Mouse (Mus musculus) MEL-GATA-1-ER (cell line): ENCODE results near the gene Gpm6b.
A peak's percentile ranks its signal among the peaks of the same experiment; 100 is the strongest.

Experiments used
- DNase-seq: peaks from one replicate; pipeline ENCODE4 v3.0.0-alpha.2; 2012; ENCODE audit warnings: low read depth; ENCODE audit errors: extremely low read depth

Gpm6b gene

DNA sequence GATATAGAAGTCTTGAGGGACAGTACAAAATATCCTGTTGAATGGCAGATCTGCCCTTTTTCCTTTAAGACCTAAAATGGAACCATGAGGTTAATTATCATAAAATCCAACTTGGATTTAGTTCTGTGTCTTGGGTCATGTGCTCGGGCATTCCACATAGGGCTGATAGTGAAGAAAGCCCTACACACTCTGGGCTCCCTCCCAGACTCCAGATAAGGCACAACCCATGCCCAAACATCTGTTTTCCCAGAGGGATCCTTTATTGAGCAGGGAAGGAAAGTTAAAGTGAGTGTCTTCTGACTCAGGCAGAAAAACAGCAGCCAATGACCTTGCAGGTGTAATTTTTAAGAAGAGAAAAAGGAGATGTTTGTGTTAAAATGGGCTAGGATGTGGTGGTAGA lies 116.2 kb downstream of the Gpm6b start:
- no peak for DNase-seq

GRCm38 (mm10) chrX:166356276-166356675 lies 117.6 kb downstream of the Gpm6b start:
- peak; percentile 6 for DNase-seq

GRCm38 (mm10) chrX:166358955-166359354 lies 120.2 kb downstream of the Gpm6b start:
- no peak for DNase-seq

DNA sequence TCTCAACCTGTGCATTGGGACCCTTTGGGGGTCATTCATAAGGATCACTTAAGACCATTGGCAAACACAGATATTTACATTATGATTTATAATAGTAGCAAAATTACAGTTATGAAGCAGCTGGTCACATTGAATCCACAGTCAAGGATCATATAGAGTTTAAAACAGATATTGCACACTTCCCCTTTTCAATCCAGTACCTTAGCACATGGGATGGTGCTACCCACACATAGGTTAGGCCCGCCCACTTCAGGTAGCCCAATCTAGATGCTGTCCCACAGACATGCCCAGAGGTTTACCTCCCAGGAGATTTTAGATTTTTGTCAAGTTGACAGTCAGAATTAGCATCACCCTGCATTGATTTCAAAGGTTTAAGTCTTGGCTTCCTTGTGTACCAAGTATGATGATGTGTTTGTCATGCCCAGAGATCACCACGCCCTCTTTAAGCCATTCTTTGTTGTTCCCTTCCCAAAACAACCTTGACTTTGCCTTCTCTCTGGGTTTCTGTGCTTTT lies 121.3 kb downstream of the Gpm6b start:
- peak; percentile 42 for DNase-seq

- DNase-seq: peak; percentile 21
Observed at GRCm38 (mm10) chrX:166360455-166360854, 121.7 kb downstream of the Gpm6b start.

DNA sequence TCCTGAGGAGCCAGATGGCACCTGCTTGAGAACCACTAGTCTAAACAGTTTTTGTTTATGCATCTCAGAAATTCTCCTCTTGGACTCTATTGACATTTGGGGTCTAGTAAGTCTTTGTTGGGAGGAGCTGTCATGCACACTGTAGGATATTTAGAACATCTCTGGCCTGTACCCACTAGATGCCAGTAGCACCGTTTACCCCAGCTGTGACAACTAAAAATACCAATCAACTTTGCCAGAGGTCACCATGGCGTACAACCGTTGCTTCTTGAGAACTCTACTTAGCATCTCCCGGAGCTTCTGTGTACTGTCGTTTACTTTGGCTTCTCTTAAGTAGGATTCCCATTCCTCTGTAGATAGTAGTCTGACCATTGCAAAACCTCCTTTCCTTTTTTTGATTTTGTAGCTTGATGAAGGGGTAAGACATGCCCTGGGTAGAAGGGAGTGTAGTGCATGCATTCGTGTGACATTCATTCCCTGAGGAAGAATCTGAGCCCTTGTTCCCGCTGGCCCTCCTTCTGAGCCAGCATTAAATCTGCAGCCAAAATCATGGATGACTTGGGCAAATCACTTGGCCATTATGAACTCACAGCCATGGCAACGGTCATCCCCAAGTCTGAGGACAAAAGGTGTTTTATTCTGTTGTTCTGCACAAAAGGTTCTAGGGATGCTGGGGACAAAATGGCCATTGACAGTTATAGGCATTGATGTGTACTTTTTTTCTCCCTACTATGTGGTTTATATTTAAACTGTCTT lies 126.9 kb downstream of the Gpm6b start:
- no peak for DNase-seq

DNA sequence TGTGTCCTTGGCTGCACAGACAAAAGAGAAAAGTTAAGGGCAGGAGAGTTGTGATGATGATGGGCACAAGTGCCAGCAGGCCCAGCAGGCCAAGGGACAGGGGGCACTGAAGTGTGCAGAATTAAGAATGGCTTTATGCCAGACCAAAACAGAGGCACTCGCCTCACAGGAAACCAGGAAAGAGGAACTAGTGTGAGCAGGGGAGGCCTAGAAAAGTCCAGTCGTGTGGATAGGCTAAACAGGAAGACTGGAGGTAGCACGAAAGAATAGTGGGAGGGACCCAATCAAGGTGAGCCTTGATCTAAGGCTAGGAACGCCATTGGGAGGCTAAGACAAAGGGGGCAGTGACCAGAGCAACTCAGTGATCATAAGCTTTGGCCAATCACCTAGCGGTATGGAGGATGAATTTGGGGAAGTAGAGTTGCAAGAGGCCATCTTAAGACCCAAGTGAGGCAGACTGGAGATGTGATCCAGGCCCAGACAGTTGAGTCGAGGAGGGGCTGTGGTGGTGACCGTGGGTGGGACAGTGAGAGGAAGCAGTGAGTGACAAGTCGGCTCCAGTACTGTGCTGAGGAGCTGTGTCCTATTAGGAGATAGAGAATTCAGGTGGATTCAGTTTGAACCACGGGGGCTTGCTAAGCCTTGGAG lies 138.1 kb downstream of the Gpm6b start:
- peak; percentile 100 for DNase-seq

- DNase-seq: no peak
Observed at GRCm38 (mm10) chrX:166378652-166379051, 139.9 kb downstream of the Gpm6b start.

DNA sequence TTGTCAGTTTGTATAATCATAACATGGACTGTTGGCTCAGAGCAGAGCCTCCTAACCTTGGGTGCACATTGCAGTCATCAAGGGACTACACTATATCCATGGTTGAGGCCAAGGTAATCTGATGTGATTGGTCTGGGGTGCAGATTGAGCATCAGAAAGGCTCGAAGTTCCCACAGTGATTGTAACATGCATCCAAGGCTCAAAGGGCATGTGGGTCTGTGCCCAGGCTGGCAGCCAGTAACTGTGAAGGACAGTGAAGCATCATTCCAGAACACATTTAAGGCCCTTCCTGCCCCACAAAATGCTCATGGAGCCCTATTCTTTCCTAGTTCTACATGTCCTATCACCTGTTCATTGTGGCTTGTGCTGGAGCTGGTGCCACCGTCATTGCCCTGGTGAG lies 144.9 kb downstream of the Gpm6b start:
- no peak for DNase-seq

- DNase-seq: no peak
Observed at GRCm38 (mm10) chrX:166384935-166385334, 146.2 kb downstream of the Gpm6b start.

- DNase-seq: no peak
Observed at GRCm38 (mm10) chrX:166386656-166387055, 147.9 kb downstream of the Gpm6b start.

DNA sequence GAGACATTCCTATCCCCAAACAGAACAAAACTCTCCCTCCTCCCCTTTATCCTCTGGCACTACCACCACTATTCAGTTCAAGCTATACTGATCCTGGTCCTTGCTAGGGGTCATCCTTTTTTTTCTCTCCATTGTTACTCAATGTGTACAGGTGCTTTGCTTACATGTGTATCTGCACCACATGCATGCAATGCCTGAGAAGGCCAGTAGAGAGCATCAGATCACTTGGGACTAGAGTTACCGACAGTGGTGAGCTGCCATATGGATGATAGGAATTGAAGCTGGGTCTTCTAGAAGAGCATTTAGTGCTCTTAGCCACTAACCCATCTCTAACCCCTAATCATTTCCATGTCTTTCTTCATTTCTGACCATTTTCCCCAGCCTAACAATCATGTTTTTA lies 155.0 kb downstream of the Gpm6b start:
- DNase-seq: no peak

GRCm38 (mm10) chrX:166407865-166408264 lies 169.2 kb downstream of the Gpm6b start:
- no peak for DNase-seq

- DNase-seq: peak; percentile 47
Observed at GRCm38 (mm10) chrX:166416196-166416595, 177.5 kb downstream of the Gpm6b start.

DNA sequence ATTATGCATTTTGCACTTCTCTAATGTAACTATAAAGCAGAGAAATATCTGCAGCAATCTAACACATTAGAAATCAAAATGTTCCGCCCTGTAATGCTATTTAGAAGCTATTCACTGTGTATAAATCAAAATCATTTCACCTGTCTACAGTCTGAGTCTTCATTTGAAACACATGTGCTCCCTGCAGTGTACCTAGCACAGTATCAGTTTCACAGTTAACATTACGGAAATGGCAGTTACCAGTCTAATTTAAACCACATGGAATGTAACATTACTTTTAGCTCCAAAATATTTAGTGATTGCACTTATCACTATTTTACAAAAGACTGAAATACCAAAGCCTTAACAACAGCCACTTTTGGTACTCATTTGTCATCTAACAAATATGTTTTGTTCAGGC lies 196.1 kb downstream of the Gpm6b start:
- DNase-seq: no peak
